Mouse (Mus musculus): ENCODE measurements around the gene Nubp1. TPM values are rescaled to one million over a fixed set of nuclear protein-coding genes. Genes with fewer than 3 reads are reported as not detected.

Gene Nubp1
- polyA plus RNA-seq (2017; shearing (Covaris generic)), result 37.9 TPM

DNA sequence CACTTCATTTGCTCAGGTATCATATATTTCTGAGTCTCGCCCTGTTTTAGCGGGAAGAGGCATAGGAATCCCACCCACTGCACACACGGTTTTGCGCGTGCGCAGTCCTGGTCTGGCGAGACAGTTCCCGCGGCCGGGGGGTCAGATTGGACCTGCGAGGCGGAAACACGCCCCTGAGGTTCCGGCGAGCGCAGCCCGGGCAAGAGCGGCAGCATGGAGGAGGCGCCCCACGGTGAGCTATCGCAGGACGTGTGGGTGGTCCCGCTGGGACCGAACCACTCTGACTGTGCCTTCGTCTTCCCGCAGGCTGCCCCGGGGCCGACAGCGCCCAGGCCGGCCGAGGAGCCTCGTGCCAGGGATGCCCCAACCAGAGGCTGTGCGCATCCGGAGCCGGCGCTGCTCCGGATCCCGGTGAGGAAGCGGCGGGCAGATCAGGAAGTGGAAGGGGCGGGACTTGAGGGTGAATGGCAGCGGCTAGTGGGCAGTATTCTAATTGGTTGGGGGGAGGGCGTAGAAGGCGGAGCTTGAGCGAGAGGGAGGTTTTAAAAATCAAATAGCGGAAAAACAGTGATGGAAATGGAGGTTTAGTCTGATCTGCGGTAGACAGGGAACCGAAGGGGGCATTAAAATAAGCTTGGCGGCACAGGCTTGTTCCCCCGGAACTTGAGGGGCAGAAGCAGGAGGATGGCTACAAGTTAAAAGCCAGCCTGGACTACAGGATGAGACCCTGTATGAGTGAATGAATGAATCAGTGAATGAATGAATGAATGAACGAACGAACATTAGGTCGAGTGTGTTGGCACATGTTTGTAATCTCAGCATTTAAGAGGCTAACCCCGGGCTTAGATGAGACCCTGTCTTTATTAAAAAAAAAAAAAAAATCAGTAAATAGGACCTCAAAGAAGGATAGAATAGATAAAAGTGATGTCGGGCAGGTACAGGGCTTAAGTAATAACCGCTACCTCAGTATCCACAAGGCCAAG is at the start of gene Nubp1:
Nubp1 (plus strand) TSS at position 185 of the 983 bp plus-strand sequence.

DNA sequence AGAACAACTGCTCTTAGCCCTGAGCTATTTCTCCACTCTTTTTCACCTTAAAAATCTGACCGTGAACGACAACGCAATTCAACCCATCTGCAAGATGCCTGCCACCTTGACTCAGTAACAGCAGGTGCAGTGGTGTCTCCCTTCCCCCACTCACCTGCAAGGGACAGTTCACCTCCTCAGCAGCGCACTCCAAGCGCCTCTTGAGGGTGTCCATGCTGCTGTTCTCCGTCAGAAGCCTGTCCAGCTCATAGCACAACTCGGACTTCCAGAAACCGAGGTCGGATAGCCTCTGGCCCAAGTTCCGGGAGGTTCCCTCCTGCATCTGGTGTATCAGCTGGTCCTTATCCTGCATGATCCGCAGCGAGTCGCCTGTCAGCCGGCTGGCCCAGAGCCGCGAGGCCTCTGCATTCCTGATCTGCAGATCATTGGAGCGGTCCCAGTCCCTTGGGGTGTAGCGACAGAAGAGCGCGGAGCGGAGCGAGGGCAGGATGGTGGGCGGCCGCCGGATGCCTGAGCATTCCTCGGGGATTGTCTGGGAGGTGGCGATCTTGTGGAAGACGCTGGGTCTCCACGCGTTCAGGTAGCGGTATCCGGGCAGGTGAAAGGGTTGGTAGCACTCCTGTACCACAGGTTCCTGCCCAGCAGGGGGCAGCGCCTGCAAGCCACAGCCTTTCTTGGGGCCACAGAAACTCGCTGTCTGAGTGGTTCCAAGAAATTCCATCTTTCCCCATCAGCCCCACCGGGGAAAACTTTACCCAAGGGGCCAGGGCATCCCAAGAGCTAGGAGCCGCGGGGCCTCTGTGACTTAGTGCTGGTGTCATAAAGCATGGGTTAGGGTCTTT is 16.8 kb upstream of the Nubp1 start, which contains the start of gene Tekt5:
Tekt5 (minus strand) TSS at position 792 of the 842 bp plus-strand sequence.

DNA sequence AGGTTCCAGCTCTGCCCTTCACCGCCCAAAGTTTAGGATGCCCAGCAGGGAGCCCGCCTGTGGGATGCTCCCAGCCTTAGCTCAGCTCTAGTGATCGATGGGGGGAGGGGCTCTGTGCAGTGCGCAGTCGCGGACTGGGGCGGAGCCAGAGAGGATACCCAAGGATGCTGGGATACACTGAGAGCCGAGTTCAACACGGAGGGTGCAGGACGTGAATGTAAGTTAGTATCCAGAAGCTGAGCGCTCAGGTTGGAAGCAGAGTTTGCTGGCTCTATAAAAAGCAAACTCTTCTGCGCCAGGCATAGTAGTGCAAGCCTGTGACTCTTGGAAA is 35.5 kb downstream of the Nubp1 start, which contains the start of gene Tvp23a:
Tvp23a (minus strand) TSS at position 99 of the 331 bp plus-strand sequence.

Other genes with a start within 250 kb of the Nubp1 start
- 1.2 TPM for gene Rpl39l, start 241.7 kb upstream of the Nubp1 start, polyA plus RNA-seq (2017; shearing (Covaris generic))
- gene Atf7ip2, start 219.2 kb upstream of the Nubp1 start, polyA plus RNA-seq (2017; shearing (Covaris generic)), result not detected
- 0.07 TPM for gene Emp2, start 98.0 kb upstream of the Nubp1 start, polyA plus RNA-seq (2017; shearing (Covaris generic))
- not detected for gene Tekt5, start 16.5 kb upstream of the Nubp1 start, polyA plus RNA-seq (2017; shearing (Covaris generic))
- 1.3 TPM for gene Tvp23a, start 35.4 kb downstream of the Nubp1 start, polyA plus RNA-seq (2017; shearing (Covaris generic))
- gene Ciita, start 68.1 kb downstream of the Nubp1 start, polyA plus RNA-seq (2017; shearing (Covaris generic)), result 1.1 TPM
- 4.0 TPM for gene Dexi, start 131.1 kb downstream of the Nubp1 start, polyA plus RNA-seq (2017; shearing (Covaris generic))
- gene Clec16a, start 133.4 kb downstream of the Nubp1 start, polyA plus RNA-seq (2017; shearing (Covaris generic)), result 21.4 TPM

Measured in CD4-positive, CD25-positive, alpha-beta regulatory T cell, adult 9 weeks (primary cell).